Mouse (Mus musculus): Measurements from ENCODE around the gene Ranbp3l.

- TF ChIP-seq CTCF (conservative IDR thresholded peaks at IDR 0.05; ENCODE audit: low read length): no peak
- TF ChIP-seq NANOG (IDR thresholded peaks at IDR 0.05; ENCODE audit: borderline replicate concordance, low read length): no peak
- TF ChIP-seq POU5F1 (IDR thresholded peaks at IDR 0.05; ENCODE audit: borderline replicate concordance, low read length): no peak
Measured at GRCm38 (mm10) chr15:9088683-9089072, 120.9 kb downstream of the Ranbp3l start.
